Mouse (Mus musculus) heart, adult 10 weeks (tissue): Measurements from ENCODE around the gene Igfbpl1. TPM values are rescaled to one million over a fixed set of nuclear protein-coding genes. Genes with fewer than 3 reads are reported as not detected.

Experiments
- polyA plus RNA-seq: library from polyadenylated mRNA; stranded (reverse); fragments of 350-450 nt; fragmentation: Illumina TruSeq; extraction: RNeasy Lipid Tissue Mini Kit (QIAGEN cat#74804); gene quantifications from one replicate; pipeline ENCODE4 v1.2.3, GENCODE M21; 2014; ENCODE audit warnings: low read depth, low replicate concordance

Igfbpl1 gene
- 0.84 TPM for polyA plus RNA-seq

GRCm38 (mm10) chr4:45826275-45827040 lies at the start of gene Igfbpl1:
Gene Igfbpl1, minus strand, starts transcription at chr4:45826923.

DNA sequence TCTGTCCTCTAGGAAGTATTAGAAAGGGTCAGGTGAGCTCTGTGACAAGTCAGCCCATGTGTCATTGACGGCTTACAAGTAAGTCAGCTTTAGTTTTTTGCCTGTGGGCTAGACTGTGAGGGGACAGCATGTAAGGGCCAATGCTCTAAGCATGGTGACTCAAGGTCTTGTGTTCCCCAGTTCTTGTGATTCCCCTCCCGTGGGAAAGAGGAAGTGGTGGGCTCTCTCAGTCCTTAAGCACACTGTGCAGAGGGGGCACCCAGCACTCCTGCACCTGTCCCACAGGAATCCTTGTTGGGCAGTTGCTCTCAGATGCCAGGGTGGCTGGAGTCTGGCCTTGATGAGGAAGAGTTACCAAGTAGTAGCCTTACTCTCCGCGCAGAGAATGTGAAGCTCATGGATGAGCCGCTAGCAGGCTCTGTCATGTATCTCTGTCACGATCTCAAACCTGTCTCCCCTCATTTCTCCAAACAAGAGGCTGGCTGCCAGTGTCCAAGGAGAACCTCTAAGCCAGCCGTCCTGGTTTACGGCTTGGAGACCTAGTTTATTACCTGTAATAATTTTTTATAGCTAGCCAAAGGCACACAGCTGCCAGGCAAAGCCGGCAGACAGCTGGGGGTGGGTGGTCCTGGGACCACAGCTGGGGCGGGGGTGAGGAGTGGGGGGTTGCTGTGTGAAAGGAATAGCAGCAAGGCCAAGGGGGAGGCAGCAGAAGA lies 21.5 kb upstream of the Igfbpl1 start, which contains the start of gene Stra6l:
Stra6l (plus strand) TSS at position 556 of the 716 bp plus-strand sequence.

GRCm38 (mm10) chr4:45798964-45799363 lies 27.8 kb downstream of the Igfbpl1 start, which contains the start of gene Aldh1b1:
Gene Aldh1b1, plus strand, starts transcription at chr4:45799022.

Other genes with a start within 250 kb of the Igfbpl1 start
- gene Aldh1b1, start 27.9 kb downstream of the Igfbpl1 start, polyA plus RNA-seq: 28.0 TPM
- not detected for gene Stra6l, start 21.7 kb upstream of the Igfbpl1 start, polyA plus RNA-seq
- gene Ccdc180, start 63.4 kb upstream of the Igfbpl1 start, polyA plus RNA-seq: not detected
- 16.5 TPM for gene Tdrd7, start 138.4 kb upstream of the Igfbpl1 start, polyA plus RNA-seq
- gene Tmod1, start 212.0 kb upstream of the Igfbpl1 start, polyA plus RNA-seq: 324 TPM